Mouse (Mus musculus) lung, postnatal 0 days (tissue): ENCODE measurements around the gene Psmg3.
A peak's percentile ranks its signal among the peaks of the same experiment; 100 is the strongest.

Source experiments
- CTCF ChIP-seq: IDR thresholded peaks from 2 replicates; pipeline ENCODE4 v1.5.1; 2016; ENCODE audit warnings: antibody characterized with exemption, mild to moderate bottlenecking
- EP300 ChIP-seq: IDR thresholded peaks from 2 replicates; pipeline ENCODE4 v1.6.1; 2016; ENCODE audit warnings: antibody characterized with exemption, mild to moderate bottlenecking, control low read depth

- peak; percentile 76 for TF ChIP-seq CTCF
- TF ChIP-seq EP300, result no peak
Observed at GRCm38 (mm10) chr5:139818801-139819200, 7.9 kb downstream of the Psmg3 start.
